Mouse (Mus musculus) telencephalon, adult 2 months (tissue): Measurements from ENCODE around the gene Pttg1ip.
A peak's percentile ranks its signal among the peaks of the same experiment; 100 is the strongest.

ENCODE experiments used
- DNase-seq: peaks from one replicate; pipeline ENCODE4 v3.0.0-alpha.2; 2011; ENCODE audit warnings: low read depth, low spot score

The Pttg1ip gene

GRCm38 (mm10) chr10:77581408-77582284 is at the start of gene Pttg1ip:
Gene Pttg1ip, plus strand, starts transcription at chr10:77581720.
- DNase-seq: peak; percentile 96

GRCm38 (mm10) chr10:77532020-77532413 is 49.5 kb upstream of the Pttg1ip start:
- DNase-seq: no peak

GRCm38 (mm10) chr10:77536727-77537126 is 44.8 kb upstream of the Pttg1ip start:
- DNase-seq: no peak

DNA sequence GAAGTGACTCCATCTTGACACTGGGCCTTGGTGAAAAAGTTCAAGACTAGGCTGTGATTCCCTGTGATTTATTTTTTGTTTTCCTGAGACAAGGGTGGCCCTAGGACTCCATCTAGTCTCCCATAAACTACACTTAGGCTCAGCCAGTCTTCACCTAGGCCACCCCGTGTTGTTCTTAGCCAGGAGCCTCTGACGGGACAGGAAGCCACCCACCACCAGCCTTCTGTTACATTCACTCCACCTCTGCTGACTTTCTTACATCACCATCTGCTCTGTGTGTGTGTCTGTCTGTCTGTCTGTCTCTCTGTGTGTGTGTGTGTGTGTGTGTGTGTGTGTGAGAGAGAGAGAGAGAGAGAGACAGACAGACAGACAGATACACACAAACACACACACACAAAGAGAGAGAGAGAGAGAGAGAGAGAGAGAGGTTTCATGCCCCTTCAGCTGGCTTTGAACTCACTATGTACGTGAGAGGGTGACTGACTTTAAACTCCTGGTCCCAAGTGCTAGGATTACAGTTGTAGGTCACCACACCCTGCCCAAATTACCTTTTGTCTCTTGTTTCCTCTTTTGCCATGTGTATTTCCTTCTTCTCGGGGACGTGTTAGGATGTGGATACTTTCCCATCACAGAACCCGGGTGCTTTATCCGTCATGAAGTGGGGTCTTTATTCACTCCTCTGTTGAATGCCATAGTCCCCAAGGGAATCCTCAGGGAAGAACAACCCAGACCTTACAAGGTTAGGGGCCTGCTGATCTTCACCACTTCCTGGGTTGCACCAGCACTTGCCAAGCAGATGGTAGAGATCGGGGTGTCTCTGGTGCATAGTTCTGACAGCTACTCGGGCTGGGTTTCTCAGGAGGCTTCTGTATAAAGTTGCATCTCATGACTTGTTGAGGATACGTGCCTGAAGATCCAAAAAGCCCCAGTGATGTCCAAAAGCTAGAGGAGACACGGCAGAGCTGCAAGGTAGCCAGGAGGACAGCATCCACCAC is 44.0 kb upstream of the Pttg1ip start:
- DNase-seq: no peak

DNA sequence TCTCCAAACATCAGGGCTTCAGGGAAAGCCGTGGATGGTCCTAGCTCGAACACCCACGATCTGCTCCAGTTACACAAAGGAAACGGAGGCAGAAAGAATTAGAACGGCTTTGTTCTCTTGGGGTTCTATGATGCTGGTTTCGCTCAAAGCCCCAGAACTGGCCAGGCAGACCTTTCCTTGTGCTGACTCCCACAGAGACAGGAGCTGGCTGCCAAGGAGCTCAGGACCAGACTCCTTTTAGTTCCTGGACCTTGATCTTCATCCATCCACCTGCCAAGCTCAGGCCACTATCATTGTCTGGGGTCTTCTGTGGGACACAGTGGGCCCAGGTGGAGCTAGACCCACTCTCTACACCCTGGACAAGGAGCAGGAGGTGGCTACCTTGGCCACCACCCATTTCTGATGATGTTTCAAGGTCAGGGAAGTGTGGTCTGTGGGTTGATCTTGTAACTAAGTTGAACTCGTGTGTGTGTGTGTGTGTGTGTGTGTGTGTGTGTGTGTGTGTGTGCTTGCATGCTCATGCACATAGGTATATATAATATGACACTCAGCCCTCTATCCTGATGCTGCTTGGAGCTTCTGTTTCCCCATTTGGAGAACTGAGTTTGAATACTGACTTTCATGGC is 42.1 kb upstream of the Pttg1ip start:
- DNase-seq: no peak

DNA sequence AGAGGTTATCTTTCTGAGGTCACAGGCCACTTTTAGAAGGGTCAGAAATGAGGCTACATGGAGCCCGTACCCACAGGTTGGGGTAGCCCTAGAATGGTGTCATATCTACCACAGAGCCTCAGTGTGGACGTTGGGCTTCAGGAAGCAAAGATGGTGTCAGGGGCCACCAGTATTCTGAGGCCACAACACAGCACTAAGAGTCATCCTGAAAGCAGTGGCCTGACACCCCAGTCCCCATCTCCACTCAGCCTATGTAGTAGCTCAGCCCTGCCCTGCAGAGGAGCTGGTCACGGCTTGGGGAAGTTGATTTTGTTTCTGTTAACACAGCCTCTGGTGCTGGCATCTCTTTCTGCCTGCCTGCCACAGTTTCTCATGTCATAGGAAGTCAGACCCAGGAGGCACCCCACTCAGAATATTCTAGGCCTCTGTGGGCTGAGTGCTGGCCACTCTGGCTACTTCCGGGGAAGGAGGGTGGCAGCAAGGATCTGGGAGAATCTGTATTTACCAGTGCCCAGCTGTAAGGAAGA is 40.9 kb upstream of the Pttg1ip start:
- no peak for DNase-seq

- no peak for DNase-seq
Measured at GRCm38 (mm10) chr10:77541864-77542666, 39.5 kb upstream of the Pttg1ip start.

- no peak for DNase-seq
Measured at GRCm38 (mm10) chr10:77543226-77543625, 38.3 kb upstream of the Pttg1ip start.

DNA sequence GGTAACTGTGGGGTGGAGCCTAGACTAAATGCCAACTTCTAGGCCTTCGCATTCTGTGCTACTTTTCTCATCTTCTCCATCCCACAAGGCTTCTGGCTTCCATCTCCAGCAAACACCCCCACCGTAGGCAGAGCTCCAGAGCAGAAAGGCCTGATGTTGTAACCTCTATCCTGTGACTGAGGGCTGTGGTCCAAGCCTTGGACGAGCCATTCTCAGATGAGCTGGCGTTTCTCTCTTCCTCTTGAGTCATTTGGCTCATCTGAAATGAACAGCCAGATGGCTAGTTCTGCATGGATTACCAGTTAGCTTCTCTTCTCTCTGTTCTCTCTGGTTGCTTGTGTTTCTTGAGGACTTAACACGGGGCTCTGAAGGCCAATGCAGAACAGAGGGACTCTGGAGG is 36.6 kb upstream of the Pttg1ip start:
- peak; percentile 81 for DNase-seq

- no peak for DNase-seq
Measured at GRCm38 (mm10) chr10:77548576-77548975, 32.9 kb upstream of the Pttg1ip start.

DNA sequence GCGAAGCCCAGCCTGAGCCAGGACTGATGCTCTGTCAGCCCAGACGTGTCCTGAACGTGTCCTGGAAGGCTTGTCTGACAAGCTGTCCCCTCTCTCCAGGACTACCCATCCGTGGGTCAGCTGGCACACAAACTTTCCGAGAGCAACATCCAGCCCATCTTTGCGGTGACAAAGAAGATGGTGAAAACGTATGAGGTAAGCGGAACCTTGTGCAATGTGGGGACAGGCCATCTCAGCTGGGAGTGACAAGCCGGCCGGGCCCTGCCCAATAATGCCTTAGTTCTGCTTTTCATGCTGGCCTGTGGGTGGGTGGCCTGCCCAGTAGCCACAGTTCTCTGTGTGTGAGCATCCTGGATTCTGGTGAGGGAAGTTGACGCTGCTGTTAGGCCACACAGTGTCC is 30.6 kb upstream of the Pttg1ip start:
- DNase-seq: no peak

GRCm38 (mm10) chr10:77552162-77552561 is 29.4 kb upstream of the Pttg1ip start:
- DNase-seq: no peak

DNA sequence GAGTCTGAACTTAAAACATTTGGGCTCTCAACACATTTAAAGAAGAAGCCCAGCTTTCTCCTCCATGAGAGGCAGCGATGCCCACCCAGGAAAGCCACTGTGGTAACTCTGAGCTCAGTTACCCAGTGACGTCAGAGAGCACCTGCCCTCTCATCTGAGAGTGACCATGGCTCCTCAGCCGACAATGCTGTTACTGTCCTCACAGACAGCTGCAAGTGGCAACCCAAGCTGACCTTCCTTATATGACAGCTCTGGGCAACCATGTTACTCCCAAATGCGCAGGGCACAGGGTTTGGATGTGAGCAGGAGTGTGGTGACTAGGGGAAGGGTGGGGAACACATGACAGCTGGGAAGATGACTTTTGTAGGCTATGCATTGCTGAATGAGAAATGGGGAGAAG is 28.2 kb upstream of the Pttg1ip start:
- DNase-seq: no peak

GRCm38 (mm10) chr10:77554918-77555317 is 26.6 kb upstream of the Pttg1ip start:
- DNase-seq: no peak

DNA sequence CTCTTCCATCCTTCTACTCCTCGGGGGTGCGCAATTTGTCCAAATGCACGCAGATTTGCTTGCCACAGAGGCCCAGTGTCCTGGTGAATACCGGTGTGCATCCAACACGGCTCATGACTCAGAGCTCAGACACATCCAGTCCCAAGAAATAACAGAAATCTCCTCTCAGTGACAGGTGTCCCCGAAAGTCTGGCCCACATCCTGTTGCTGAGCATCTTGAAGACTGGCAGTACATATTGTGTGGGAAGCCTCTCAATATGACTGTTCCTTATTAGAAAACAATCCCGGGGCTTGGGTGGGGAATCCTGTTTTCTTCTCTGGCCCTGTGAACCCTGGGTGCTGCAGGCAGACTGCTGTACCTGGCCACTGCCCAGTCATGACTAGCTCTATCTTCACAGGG is 24.9 kb upstream of the Pttg1ip start:
- DNase-seq: no peak

DNA sequence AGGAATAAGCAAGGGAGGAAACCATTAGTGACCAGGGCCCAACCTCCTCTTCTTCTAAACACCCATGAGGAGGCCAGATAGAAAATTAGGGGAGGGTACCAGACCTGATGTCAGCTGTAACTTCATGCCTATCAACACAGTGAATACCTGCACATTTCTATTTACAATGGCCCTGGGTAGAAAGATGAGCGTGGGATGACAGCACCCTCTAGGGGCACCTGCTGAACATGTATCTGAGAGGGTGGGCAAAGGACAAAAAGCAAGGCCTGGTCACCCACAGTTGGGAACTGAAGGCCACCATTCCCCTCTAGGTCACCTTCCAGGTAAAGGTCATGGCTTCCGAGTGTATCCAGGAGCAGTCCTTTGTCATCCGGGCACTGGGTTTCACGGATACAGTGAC is 23.9 kb upstream of the Pttg1ip start:
- no peak for DNase-seq

GRCm38 (mm10) chr10:77560090-77560489 is 21.4 kb upstream of the Pttg1ip start:
- no peak for DNase-seq

DNA sequence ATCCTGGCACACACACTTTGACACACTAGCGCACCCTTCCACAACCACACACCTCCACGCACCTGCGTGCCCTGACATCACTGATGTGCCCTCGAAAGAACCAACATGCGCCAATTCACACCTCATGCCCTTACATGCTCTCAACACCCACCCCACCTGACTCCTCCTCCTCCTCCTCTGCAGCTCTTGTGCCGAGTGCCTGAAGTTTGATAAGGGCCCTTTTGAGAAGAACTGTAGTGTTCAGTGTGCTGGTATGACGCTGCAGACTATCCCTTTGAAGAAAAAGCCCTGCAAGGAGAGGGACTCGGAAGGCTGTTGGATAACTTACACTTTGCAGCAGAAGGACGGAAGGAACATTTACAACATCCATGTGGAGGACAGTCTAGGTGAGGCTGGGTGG is 20.7 kb upstream of the Pttg1ip start:
- DNase-seq: no peak

DNA sequence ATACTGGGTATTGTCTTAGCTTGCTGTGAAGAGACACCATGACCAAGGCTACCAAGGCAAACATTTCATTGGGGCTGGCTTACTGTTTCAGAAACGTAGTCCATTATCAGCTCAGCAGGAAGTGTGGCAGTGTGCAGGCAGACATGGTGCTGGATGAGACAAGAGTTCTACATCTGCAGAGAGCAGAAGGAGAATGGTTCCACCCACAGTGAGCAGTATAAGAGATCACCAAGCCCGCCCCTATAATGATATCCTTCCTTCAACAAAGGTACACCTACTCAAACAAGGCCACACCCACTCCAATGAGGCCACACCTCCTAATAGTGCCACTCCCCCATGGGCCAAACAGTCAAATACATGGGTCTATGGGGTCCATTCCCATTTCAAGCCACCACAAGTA is 20.0 kb upstream of the Pttg1ip start:
- DNase-seq: no peak

DNA sequence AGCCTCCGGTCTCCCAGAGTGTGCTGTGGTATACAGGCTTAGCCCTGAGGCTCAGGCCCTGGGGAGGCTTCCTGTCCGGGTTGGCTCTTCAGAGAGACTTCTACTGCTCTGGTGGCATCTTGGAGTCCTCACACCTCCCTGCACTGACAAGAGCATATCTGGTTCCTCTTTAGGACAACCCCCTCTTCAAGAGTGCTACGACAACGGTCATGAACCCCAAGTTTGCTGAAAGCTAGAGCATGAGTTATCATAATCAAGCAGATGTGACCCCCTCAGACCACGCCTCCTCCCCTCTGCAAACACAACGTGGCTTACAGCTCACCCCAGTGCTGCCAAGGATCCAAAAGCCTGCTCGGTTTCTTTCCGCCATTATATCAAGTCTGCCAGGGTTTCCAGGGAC is 16.5 kb upstream of the Pttg1ip start:
- DNase-seq: no peak

DNA sequence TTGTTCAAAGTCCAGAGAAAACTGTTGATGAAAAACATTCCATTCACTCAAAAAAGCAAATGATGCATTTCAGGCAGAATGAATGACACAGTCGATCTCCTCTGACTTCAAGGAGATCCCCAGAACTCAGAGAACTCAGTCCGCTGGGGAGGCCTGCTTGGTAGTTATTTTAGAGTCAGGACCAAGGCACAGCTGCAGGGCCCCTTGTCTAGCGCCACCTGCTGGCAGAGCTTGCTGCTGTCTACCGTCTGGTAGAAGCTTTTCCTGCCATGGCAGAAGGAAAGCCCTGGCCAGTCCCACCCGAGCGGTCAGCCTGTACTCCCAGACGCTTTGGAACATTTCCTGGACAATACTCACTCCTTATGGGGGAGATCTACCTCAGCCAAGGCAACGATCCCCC is 14.9 kb upstream of the Pttg1ip start:
- DNase-seq: no peak
